ENCODE assay signal across 11 mouse cellular contexts in the genomic region with DNA sequence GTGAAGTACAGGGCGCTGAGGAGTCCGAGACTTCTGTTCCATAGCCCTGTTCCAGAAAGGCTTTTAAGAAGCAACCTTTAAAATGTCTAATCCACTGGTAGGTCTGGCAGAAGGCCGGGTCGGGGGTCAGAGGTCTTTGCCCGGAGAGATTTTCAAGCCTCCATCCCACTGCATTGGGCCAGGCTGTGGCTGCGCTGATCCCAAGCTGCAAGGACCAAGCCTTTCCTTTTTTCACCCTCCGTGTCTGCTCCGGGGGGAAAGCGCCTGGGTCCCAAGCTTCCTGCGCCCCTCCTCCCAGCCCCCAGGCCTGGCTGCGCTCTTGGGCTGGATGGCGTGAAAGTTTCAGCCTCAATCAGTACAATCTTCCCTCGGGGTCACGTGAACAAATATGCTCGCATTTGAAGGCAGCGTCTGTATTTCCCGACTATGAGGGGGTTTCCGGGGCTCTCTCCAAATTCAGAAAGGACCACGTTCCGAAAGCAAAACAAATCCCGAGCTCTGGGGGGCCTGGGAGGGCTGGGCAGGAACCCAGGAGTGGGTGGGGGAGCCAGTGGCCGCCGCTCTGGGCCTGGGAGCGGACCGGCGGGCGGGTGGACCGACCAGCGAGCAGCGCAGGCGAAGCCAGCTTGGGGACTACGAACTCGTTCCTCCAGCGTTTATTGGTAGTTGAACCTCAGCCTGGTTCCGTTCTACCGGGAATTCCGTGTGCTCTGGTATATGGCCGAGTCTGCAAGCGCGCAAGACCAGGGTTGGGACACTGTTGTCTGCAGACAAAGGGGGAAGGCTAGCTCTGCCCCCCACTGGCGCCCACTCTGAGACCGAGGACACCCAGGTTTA. TPM values are rescaled to one million over a fixed set of nuclear protein-coding genes. Genes with fewer than 3 reads are reported as not detected.
DNase-seq lines count a peak whose midpoint lies in the region; ATAC-seq lines count a peak whose summit lies in the region.
"Had no signal": no experiment of that assay in that cellular context is flagged by ENCODE, and none has a peak within 500 bp of the region (broad histone marks: within the 10 kb centered on the region; RNA-seq: fewer than 3 reads in every experiment).

No protein-coding gene starts in this region.

- under 1% methylated on average over 42 of the region's 42 CpGs for WGBS in forebrain, embryonic 12.5 days
- under 1% methylated on average over 42 of the region's 42 CpGs for WGBS in forebrain, embryonic 16.5 days
- under 1% methylated on average over 42 of the region's 42 CpGs for WGBS in lung, embryonic 16.5 days
- WGBS in limb, embryonic 11.5 days = 3% methylated on average over 42 of the region's 42 CpGs
- 2% methylated on average over 42 of the region's 42 CpGs for WGBS in stomach, embryonic 14.5 days

- H3K4me1 ChIP-seq in forebrain, embryonic 12.5 days = 0 out of 2 replicates have a peak, but pooled peaks cover 14% of the 10 kb centered on the region
- peaks cover 4% of the 10 kb centered on the region; the same call in 1 of the 2 replicates for H3K4me1 ChIP-seq in forebrain, embryonic 16.5 days (replicated peaks; ENCODE audit: control insufficient read depth, insufficient read depth, low read length)
- H3K4me1 ChIP-seq in lung, embryonic 16.5 days (replicated peaks; ENCODE audit: control insufficient read depth, insufficient read depth, low read length) = peaks cover 3% of the 10 kb centered on the region; the same call in 1 of the 2 replicates
- peaks cover 74% of the 10 kb centered on the region for H3K4me1 ChIP-seq in limb, embryonic 11.5 days (ENCODE audit: control insufficient read depth, insufficient read depth, low read length)
- no peaks in the 10 kb centered on the region for H3K4me1 ChIP-seq in stomach, embryonic 14.5 days (ENCODE audit: control insufficient read depth, insufficient read depth, low read length)

- no peak for ATAC-seq in forebrain, embryonic 12.5 days (ENCODE audit: low FRiP score)
- ATAC-seq in forebrain, embryonic 16.5 days = no peak
- ATAC-seq in lung, embryonic 16.5 days (ENCODE audit: low read depth) = no peak
- no peak for ATAC-seq in limb, embryonic 11.5 days (ENCODE audit: insufficient number of reproducible peaks, low FRiP score, low TSS enrichment, low read depth)
- ATAC-seq in stomach, embryonic 14.5 days (ENCODE audit: insufficient number of reproducible peaks, insufficient read depth, low FRiP score, low read depth) = no peak

- no peaks in the 10 kb centered on the region for H3K36me3 ChIP-seq in forebrain, embryonic 12.5 days (replicated peaks)
- H3K36me3 ChIP-seq in forebrain, embryonic 16.5 days (ENCODE audit: control insufficient read depth, insufficient read depth) = no peaks in the 10 kb centered on the region
- H3K36me3 ChIP-seq in lung, embryonic 16.5 days (ENCODE audit: control insufficient read depth, insufficient read depth, low read length) = no peaks in the 10 kb centered on the region
- H3K36me3 ChIP-seq in limb, embryonic 11.5 days (ENCODE audit: control insufficient read depth, insufficient read depth, low read length) = no peaks in the 10 kb centered on the region
- H3K36me3 ChIP-seq in stomach, embryonic 14.5 days (ENCODE audit: control insufficient read depth, insufficient read depth, low read length) = no peaks in the 10 kb centered on the region

- H3K27me3 ChIP-seq in forebrain, embryonic 12.5 days = peaks cover 100% of the 10 kb centered on the region
- peaks cover 82% of the 10 kb centered on the region for H3K27me3 ChIP-seq in forebrain, embryonic 16.5 days (replicated peaks; ENCODE audit: control insufficient read depth, insufficient read depth, low read length)
- peaks cover 98% of the 10 kb centered on the region for H3K27me3 ChIP-seq in lung, embryonic 16.5 days (ENCODE audit: control insufficient read depth, insufficient read depth, low read depth, low read length)
- peaks cover 71% of the 10 kb centered on the region for H3K27me3 ChIP-seq in limb, embryonic 11.5 days (ENCODE audit: control insufficient read depth, insufficient read depth, low read length)
- peaks cover 59% of the 10 kb centered on the region for H3K27me3 ChIP-seq in stomach, embryonic 14.5 days (ENCODE audit: control insufficient read depth, insufficient read depth, low read length)

- no peak overlapping the region for H3K27ac ChIP-seq in forebrain, embryonic 12.5 days
- H3K27ac ChIP-seq in forebrain, embryonic 16.5 days (ENCODE audit: low read length) = no peak overlapping the region
- H3K27ac ChIP-seq in lung, embryonic 16.5 days (ENCODE audit: low read length) = no peak overlapping the region
- H3K27ac ChIP-seq in limb, embryonic 11.5 days (replicated peaks; ENCODE audit: low read depth, low read length) = no peak overlapping the region
- peak overlapping the region; percentile 4; the same call in 1 of the 2 replicates for H3K27ac ChIP-seq in stomach, embryonic 14.5 days (ENCODE audit: low read length)
- H3K27ac ChIP-seq: liver, embryonic 14.5 days had no signal

- no peak overlapping the region for H3K9ac ChIP-seq in forebrain, embryonic 12.5 days
- no peak overlapping the region for H3K9ac ChIP-seq in forebrain, embryonic 16.5 days (replicated peaks; ENCODE audit: low read depth, low read length)
- no peak overlapping the region for H3K9ac ChIP-seq in lung, embryonic 16.5 days (ENCODE audit: low read length)
- peak overlapping the region; percentile 34; the same call in 1 of the 2 replicates for H3K9ac ChIP-seq in limb, embryonic 11.5 days (ENCODE audit: low read length)
- H3K9ac ChIP-seq in stomach, embryonic 14.5 days (replicated peaks; ENCODE audit: low read depth, low read length) = no peak overlapping the region
- H3K9ac ChIP-seq: liver, embryonic 14.5 days had no signal

- no peaks in the 10 kb centered on the region for H3K9me3 ChIP-seq in forebrain, embryonic 12.5 days
- no peaks in the 10 kb centered on the region for H3K9me3 ChIP-seq in forebrain, embryonic 16.5 days (ENCODE audit: control insufficient read depth, low read length)
- H3K9me3 ChIP-seq in lung, embryonic 16.5 days (ENCODE audit: control insufficient read depth, low read length) = no peaks in the 10 kb centered on the region
- no peaks in the 10 kb centered on the region for H3K9me3 ChIP-seq in limb, embryonic 11.5 days (ENCODE audit: control insufficient read depth, low read length)
- H3K9me3 ChIP-seq in stomach, embryonic 14.5 days (ENCODE audit: control insufficient read depth, low read depth, low read length) = no peaks in the 10 kb centered on the region

- no peak overlapping the region for H3K4me3 ChIP-seq in forebrain, embryonic 12.5 days (replicated peaks)
- H3K4me3 ChIP-seq in forebrain, embryonic 16.5 days (replicated peaks; ENCODE audit: low read length) = no peak overlapping the region
- peak overlapping the region; percentile 28 for H3K4me3 ChIP-seq in lung, embryonic 16.5 days (ENCODE audit: low read length)
- H3K4me3 ChIP-seq in limb, embryonic 11.5 days (ENCODE audit: low read depth, low read length) = peak overlapping the region; percentile 29
- peak overlapping the region; percentile 8 for H3K4me3 ChIP-seq in stomach, embryonic 14.5 days (ENCODE audit: low read depth, low read length)

- H3K4me2 ChIP-seq in forebrain, embryonic 12.5 days = peak overlapping the region; percentile 33
- H3K4me2 ChIP-seq in forebrain, embryonic 16.5 days (ENCODE audit: low read length) = no peak overlapping the region
- peak overlapping the region; percentile 31 for H3K4me2 ChIP-seq in lung, embryonic 16.5 days (ENCODE audit: low read depth, low read length)
- H3K4me2 ChIP-seq in limb, embryonic 11.5 days (ENCODE audit: low read depth, severe bottlenecking) = peak overlapping the region; percentile 53
- H3K4me2 ChIP-seq in stomach, embryonic 14.5 days (replicated peaks; ENCODE audit: low read depth, low read length) = peak overlapping the region; percentile 19

- DNase-seq in lung, postnatal 4 days = no peak
- peak; percentile 65 for DNase-seq in limb, embryonic 11.5 days (ENCODE audit: low spot score)
- DNase-seq in layer of hippocampus, adult 8-10 months (ENCODE audit: low spot score in 2 of 2) = no peak
- no peak for DNase-seq in right cerebral cortex, postnatal 36 days (ENCODE audit: low spot score in 2 of 2)
- DNase-seq: cerebellum, adult 11 months had no signal

RNA-seq across cellular contexts. Expression of gene Gm28230, which starts 9.5 kb away (rescaled TPM):
- not detected in 2 replicates for polyA plus RNA-seq in forebrain, embryonic 12.5 days (2016; fragmentation: Nextera tagmentation; extraction: Ambion mirVana)
- polyA plus RNA-seq in forebrain, embryonic 16.5 days (2015; fragmentation: Nextera tagmentation; extraction: Ambion mirVana) = not detected in 2 replicates
- polyA plus RNA-seq in lung, embryonic 16.5 days (2015; fragmentation: Nextera tagmentation; extraction: Ambion mirVana) = not detected in 2 replicates
- polyA plus RNA-seq in limb, embryonic 11.5 days (2014; fragmentation: Nextera tagmentation; extraction: Ambion mirVana) = 0.45 and 0.55 TPM in 2 replicates
- polyA plus RNA-seq in stomach, embryonic 14.5 days (2014; fragmentation: Nextera tagmentation; extraction: Ambion mirVana) = 0.10 TPM in 1 of 2 replicates, not detected in the other
- not detected for total RNA-seq in layer of hippocampus, adult 8-10 months (2022)
- polyA plus RNA-seq: liver, embryonic 14.5 days had no signal

RNA-seq across cellular contexts. Expression of gene Hoxd4, which starts 24.3 kb away (rescaled TPM):
- not detected in 2 replicates for polyA plus RNA-seq in forebrain, embryonic 12.5 days (2016; fragmentation: Nextera tagmentation; extraction: Ambion mirVana)
- polyA plus RNA-seq in forebrain, embryonic 16.5 days (2015; fragmentation: Nextera tagmentation; extraction: Ambion mirVana) = not detected in 2 replicates
- not detected in 2 replicates for polyA plus RNA-seq in lung, embryonic 16.5 days (2015; fragmentation: Nextera tagmentation; extraction: Ambion mirVana)
- 0.84 and 1.9 TPM in 2 replicates for polyA plus RNA-seq in limb, embryonic 11.5 days (2014; fragmentation: Nextera tagmentation; extraction: Ambion mirVana)
- polyA plus RNA-seq in stomach, embryonic 14.5 days (2014; fragmentation: Nextera tagmentation; extraction: Ambion mirVana) = 0.81 and 0.87 TPM in 2 replicates
- total RNA-seq in layer of hippocampus, adult 8-10 months (2022) = not detected

RNA-seq across cellular contexts. Expression of gene Hoxd3, which starts 24.3 kb away (rescaled TPM):
- polyA plus RNA-seq in forebrain, embryonic 12.5 days (2016; fragmentation: Nextera tagmentation; extraction: Ambion mirVana) = not detected in 2 replicates
- not detected in 2 replicates for polyA plus RNA-seq in forebrain, embryonic 16.5 days (2015; fragmentation: Nextera tagmentation; extraction: Ambion mirVana)
- 0.23 and 0.39 TPM in 2 replicates for polyA plus RNA-seq in lung, embryonic 16.5 days (2015; fragmentation: Nextera tagmentation; extraction: Ambion mirVana)
- polyA plus RNA-seq in limb, embryonic 11.5 days (2014; fragmentation: Nextera tagmentation; extraction: Ambion mirVana) = 1.2 and 1.4 TPM in 2 replicates
- polyA plus RNA-seq in stomach, embryonic 14.5 days (2014; fragmentation: Nextera tagmentation; extraction: Ambion mirVana) = 14.5 and 16.2 TPM in 2 replicates
- total RNA-seq in layer of hippocampus, adult 8-10 months (2022) = not detected

RNA-seq across cellular contexts. Expression of gene Hoxd1, which starts 26.7 kb away (rescaled TPM):
- 0.31 and 0.52 TPM in 2 replicates for polyA plus RNA-seq in forebrain, embryonic 12.5 days (2016; fragmentation: Nextera tagmentation; extraction: Ambion mirVana)
- not detected in 2 replicates for polyA plus RNA-seq in forebrain, embryonic 16.5 days (2015; fragmentation: Nextera tagmentation; extraction: Ambion mirVana)
- polyA plus RNA-seq in lung, embryonic 16.5 days (2015; fragmentation: Nextera tagmentation; extraction: Ambion mirVana) = not detected in 2 replicates
- 0.17 and 0.30 TPM in 2 replicates for polyA plus RNA-seq in limb, embryonic 11.5 days (2014; fragmentation: Nextera tagmentation; extraction: Ambion mirVana)
- polyA plus RNA-seq in stomach, embryonic 14.5 days (2014; fragmentation: Nextera tagmentation; extraction: Ambion mirVana) = 0.13 TPM in 1 of 2 replicates, not detected in the other
- under 1 TPM in 2 of 4 experiments, not detected in 2; 0.17 to 0.27 TPM for total RNA-seq in layer of hippocampus, adult 8-10 months (2022)
- total RNA-seq: gastrocnemius, adult 8-10 months had no signal
- polyA plus RNA-seq: liver, embryonic 14.5 days had no signal

RNA-seq across cellular contexts. Expression of gene Hoxd8, which starts 31.7 kb away (rescaled TPM):
- polyA plus RNA-seq in forebrain, embryonic 12.5 days (2016; fragmentation: Nextera tagmentation; extraction: Ambion mirVana) = 0.08 TPM in 1 of 2 replicates, not detected in the other
- polyA plus RNA-seq in forebrain, embryonic 16.5 days (2015; fragmentation: Nextera tagmentation; extraction: Ambion mirVana) = not detected in 2 replicates
- 0.20 and 0.39 TPM in 2 replicates for polyA plus RNA-seq in lung, embryonic 16.5 days (2015; fragmentation: Nextera tagmentation; extraction: Ambion mirVana)
- polyA plus RNA-seq in limb, embryonic 11.5 days (2014; fragmentation: Nextera tagmentation; extraction: Ambion mirVana) = 11.6 and 13.1 TPM in 2 replicates
- polyA plus RNA-seq in stomach, embryonic 14.5 days (2014; fragmentation: Nextera tagmentation; extraction: Ambion mirVana) = 2.6 and 2.9 TPM in 2 replicates
- not detected for total RNA-seq in layer of hippocampus, adult 8-10 months (2022)

Comparison
In these comparisons a context has a peak if more than half of its experiments do, and no peak if none do; other contexts are left out.
1. H3K4me3 ChIP-seq: peak in lung, embryonic 16.5 days (single experiment), limb, embryonic 11.5 days (single experiment) and stomach, embryonic 14.5 days (single experiment); none in forebrain, embryonic 12.5 days (single experiment) and forebrain, embryonic 16.5 days (single experiment).